Mouse (Mus musculus) kidney, adult 2 months (tissue): Measurements from ENCODE around the gene Nanos3.

Experiments used
- CTCF ChIP-seq: fragments of 200-500 bp; conservative IDR thresholded peaks from 2 replicates; pipeline ENCODE4 v1.5.1; 2011; ENCODE audit warnings: low read depth, mild to moderate bottlenecking, control low read depth, low read length, moderate library complexity, mixed read lengths; ENCODE audit not compliant: insufficient read depth, insufficient read length
- POLR2A ChIP-seq: fragments of 200-500 bp; IDR thresholded peaks from one replicate; pipeline ENCODE4 v1.6.1; 2011; ENCODE audit warnings: low read depth, low read length, control low read depth

- TF ChIP-seq CTCF (no peak), POLR2A (no peak)
Observed at GRCm38 (mm10) chr8:84179946-84180345, 5.1 kb downstream of the Nanos3 start.
